Mouse (Mus musculus) frontal cortex, adult (tissue): ENCODE results near the gene Rab5if.
A peak's percentile ranks its signal among the peaks of the same experiment; 100 is the strongest.

Experiments
- ATAC-seq: cut with Nextera tagmentation; 2 replicates; pipeline ENCODE4 v1.9.2; 2017; ENCODE audit warnings: mild to moderate bottlenecking, moderate library complexity, mixed read lengths; ENCODE audit not compliant: low TSS enrichment

Rab5if gene

DNA sequence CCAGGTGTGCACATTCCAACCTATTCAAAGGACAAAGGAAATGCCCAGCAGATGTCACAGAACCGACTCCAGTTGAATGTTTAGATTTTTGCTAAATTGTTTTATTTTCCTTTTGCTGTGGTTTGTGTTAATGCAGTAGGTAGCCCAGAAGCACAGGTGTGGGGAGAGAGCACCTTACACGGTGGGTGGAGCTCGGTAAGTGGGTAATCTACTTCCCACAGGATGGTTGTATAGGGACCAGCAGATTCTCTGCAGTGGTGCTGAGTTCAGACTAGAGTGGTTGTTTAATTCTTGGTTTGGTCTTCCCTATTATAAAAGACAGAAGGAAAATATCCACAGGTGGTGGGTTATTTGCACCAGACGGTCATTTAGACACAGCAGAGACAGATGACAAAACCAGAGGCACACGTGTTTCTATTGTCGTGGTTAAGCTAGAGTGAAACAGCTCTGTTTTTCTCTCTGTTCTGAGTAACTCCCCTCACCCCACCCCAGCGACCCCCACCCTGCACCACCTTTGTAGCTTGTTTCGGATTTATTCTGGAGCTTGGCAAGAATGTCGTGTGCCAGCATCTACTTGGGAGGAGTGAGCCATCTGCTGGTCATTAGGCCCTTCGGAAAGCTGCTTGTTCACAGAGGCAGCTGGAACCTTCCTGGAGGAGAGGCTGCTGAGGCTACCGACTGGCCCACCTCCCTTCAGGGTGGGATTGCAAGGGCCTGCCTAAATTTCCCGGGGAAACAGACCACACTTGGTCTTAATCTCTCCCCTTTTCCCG lies 8.7 kb upstream of the Rab5if start:
- ATAC-seq: peak; percentile 73; the same call in 1 of the 2 replicates

DNA sequence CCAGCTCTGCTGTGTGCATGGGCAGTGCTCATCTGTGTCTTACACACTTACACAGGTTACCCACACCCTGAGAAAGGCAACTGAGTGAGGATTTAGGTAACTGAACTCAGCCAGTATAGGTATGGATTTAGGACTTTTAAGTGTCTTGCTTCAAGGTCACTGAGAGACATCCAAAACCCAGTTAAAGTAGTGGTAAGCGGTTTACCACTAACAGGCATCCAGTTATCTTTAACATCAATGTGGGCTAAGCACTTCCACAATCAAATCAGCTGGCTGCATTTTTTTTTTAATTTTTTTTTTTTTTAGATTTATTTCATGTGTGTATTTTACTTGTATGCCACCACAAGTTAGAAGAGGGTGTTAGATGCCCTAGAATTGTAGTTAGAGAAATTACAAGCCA lies 6.6 kb upstream of the Rab5if start:
- no peak for ATAC-seq

DNA sequence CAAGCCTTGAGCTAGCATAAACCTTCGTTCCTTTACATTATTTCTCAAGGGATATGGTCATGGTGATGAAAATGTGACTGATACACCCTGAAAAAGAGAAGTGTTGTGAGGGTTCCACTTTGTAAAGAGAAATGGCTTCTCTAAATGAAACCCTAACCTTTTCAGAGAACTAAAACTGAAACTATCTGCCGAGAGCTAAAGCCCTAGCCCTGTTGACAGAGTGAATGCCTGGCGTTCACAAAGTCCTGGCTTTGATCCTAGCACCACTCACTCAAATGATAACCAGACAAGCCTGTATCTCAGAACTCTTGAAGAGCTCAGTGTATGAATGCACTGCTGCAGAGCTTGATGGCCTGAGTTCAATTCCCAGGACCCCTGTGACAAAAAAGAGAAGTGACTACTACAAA lies 5.5 kb upstream of the Rab5if start:
- no peak for ATAC-seq

DNA sequence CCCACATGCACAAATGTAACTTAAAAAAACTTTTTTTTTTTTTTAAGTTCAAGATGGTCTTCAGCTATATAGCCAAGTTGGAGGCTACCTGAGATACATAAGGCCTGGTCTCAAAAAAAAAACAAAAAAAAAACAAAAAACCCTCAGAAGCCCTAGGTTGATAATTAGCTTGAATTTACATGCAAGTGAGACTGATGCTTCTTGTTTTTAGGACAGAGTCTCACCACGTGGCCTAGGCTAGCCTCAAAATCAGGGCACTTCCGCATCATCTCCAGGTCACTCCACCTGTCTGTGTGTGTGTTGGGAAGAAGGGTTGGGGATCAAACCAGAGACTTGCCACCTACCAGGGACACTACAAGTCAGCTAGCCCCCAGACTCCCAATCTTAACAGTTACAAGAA lies 5.1 kb upstream of the Rab5if start, which contains the start of gene 4930518I15Rik:
4930518I15Rik (minus strand) TSS at position 112 of the 400 bp plus-strand sequence.
- no peak for ATAC-seq

GRCm38 (mm10) chr2:156858671-156859070 lies 4.3 kb upstream of the Rab5if start:
- ATAC-seq: no peak

DNA sequence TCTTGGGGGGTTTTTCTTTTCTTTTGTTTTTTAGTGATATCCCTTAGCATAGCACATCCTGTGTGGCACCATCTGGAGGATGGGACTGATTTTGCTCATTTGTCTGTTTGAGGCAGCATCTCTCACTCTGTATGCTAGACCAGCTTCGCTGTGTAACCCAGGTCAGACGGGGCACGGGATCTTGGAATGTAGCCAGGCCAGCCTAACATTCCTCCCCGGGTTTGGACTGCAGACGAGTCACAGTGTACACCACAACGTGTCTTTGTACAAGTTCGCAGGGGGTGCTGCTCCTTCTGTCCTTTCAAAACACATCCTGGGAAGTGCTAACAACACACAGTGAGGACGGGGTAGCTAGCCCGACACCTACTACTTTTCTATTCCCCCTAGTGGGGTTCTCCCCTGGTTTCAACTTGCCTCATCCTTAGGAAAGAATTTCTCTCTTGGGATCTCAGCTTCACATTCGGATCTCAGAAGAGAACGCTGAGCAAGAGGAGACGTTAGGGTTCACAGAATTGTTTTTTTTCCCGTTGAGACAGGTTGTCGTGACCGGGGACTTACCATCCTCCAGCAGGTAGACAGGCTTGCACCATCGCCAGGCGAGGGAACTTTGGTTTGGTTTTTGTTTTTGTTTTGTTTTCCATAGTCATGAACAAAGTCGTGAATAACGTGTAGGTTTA lies 749 bp upstream of the Rab5if start:
- peak; percentile 7; the same call in 1 of the 2 replicates for ATAC-seq

DNA sequence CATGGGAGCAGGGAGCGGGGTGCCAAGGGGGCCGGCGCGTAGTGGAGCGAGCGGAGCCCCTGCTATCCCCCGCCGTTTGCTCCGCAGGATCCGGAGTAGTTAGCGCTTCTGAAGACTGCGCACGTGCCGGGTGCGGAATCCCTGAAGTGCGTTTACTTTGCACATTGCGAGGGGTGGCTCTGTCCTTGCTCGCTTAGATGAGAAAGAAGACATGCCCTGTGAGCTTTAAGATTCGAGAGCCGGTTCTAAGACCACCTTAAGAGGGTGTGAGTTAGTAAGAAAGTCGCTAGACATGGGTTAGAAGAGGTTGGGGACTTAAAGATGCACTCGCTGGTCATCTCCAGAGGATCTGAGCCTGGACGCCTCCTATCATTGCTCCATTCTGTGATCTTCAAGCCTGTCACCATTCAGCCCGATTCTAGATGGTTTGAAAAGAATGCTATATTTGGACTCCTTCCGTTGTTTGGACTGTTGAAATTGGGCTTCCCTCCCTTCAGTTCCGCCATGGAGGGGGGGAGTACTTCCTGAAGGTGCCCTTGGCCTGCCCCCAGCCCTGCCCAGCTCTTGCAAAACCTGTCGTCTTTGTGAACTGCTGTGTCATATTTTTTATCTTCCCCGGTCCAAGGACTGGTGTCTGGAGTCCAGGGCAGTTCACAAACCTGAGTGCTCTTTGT lies 696 bp downstream of the Rab5if start:
- ATAC-seq: no peak

- no peak for ATAC-seq
Observed at GRCm38 (mm10) chr2:156864481-156864880, 1.6 kb downstream of the Rab5if start.

DNA sequence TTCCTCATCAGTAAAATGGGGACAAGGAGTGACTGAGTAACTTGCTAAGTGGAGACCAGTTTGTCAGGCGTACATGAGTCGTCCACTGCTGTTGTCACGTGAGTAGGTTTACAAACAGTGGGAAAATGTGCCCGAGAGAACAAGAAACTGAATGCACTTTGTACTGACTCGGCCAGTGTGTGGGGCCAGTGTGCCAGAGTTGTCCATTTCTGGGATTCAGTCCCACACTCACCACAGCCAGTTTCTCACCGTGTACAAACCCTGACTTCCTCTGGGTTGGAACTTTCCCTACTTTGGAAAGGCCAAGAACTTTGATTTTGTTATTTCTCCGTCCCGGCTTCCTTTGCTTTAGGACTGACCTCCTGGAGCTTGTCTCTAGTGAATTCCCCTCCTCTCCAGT lies 6.1 kb downstream of the Rab5if start:
- ATAC-seq: no peak

DNA sequence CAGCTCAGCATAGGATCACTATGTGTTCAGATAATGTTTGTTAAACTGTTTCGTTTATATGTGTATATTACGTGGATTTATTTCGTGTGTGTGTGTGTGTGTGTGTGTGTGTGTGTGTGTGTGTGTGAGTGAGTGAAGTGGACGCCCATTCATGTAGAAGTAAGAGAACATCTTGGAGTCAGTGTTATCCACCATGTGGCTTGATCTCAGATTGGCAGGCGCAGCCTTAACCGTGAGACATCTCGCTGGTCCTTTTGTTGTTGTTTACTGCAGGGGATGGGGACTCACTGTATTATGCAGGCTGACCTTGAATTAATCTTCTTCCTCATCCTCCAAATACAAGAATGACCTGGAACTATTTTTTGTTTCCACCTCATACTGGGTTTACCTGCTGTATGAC lies 6.6 kb downstream of the Rab5if start:
- ATAC-seq: no peak

- no peak for ATAC-seq
Observed at GRCm38 (mm10) chr2:156870519-156870918, 7.6 kb downstream of the Rab5if start.

DNA sequence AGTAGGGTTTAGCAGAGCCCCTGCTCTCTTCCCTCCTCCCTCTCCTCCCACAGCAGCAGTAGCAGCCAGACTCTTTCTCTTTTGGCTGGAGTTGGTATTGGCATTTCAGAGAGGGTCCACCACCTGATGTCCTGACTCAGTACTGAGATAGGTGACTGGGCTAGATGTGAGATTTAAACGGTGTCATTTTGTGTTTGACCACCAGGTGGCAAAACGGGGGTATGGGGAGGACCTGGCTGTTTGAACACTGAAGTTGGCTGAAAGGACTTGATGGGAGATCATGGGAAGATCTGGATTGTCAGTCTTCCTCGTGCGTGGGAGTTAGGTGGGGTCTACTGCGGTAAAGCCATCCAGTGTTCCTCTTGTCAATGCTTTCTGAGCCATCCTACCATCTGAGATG lies 10.7 kb downstream of the Rab5if start:
- ATAC-seq: peak; percentile 74

GRCm38 (mm10) chr2:156874047-156874759 lies 11.3 kb downstream of the Rab5if start:
- no peak for ATAC-seq

DNA sequence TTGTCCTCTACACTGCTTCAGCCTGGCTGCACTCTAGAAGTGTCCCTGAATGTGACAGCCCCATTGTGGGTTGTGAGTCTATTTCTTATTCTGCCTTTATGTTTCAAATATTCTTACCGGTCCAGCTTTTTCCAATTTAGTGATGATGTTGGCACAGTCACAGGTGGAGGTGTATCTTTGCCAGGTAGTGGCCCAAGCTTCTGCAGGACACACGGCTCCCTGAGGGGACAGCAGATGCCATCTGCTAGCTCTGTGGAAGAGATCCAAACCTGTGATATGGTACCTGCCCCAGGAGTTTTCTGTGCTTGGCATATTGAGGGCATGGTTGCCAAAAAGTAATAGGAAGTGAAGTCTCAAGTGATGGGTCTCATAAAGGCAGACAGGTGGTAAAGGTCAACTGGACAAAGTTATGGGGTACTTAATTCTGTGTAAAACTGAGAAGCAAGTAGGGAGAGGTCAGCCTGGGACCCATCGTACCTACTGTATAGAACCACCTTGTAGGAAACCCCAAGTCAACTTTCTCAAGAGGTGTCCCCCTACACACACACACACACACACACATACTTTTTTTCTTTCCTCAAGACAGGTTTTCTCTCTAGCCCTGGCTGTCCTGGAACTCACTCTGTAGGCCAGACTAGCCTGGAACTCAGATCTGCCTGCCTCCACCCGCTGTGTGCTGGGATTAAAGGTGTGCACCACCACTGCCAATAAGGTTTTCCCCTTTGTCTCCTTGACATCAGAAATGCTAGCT lies 12.0 kb downstream of the Rab5if start:
- ATAC-seq: no peak

- no peak for ATAC-seq
Observed at GRCm38 (mm10) chr2:156877726-156878125, 14.8 kb downstream of the Rab5if start.

DNA sequence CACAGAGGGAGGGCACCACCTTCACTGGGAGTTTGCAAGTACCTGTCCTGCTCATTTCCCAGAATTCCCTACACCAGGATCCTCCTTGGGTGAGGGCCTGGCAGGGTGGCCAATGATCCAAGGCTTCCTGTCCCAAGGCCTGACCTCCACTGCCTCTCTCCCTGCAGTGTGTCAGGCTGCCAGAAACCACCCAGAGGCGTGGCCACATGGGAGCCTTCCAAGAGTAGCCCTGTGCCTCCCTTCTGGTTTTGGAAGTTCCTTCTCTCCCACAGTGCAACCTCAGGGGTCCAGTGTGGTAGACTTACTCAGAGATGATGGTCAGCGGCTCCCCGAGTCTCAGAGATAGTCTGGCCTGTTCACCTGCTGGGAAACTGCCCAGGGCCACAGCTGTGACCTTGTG lies 16.6 kb downstream of the Rab5if start:
- ATAC-seq: no peak

GRCm38 (mm10) chr2:156882431-156883001 lies 19.6 kb downstream of the Rab5if start:
- ATAC-seq: no peak

DNA sequence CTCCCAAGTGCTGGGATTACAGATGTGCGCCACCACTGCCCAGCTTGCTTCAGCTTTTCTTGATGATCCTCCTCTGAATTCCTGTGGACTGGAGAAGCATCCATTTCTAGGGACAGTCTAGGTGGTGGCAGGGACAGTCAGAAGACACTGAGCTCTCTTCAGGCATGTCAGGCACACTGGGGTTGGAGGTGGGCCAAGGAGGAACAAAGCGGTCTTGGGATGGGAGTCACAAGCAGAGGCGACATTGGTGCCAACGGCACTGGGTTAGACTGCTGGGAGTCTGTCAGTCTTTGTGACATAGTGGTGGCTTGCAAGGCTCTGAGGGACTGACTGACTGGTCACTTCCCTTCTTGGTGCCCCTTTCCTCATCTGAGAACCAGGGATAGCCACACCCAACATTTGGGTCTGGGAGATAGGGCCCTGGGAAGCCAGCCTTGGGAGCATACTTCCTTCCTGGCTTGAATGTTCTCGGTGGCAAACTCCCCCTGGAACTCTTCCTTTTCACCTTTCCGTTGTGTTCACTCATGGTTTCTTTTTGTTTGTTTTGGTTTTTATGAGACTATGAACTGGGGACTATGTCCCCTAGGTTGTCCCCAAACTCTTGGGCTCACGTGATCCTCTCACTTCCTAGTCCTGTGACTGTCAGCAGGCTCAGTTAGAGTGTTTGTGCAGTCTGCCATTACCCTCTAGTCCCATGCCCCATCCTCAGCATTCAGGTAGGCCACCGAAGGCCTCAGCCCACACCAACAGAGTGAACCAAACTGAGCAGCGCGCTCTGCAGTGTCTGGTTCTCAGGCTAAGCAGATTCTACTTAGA lies 21.7 kb downstream of the Rab5if start:
- ATAC-seq: no peak

- ATAC-seq: peak; percentile 27; the same call in 1 of the 2 replicates
Observed at GRCm38 (mm10) chr2:156885666-156886065, 22.7 kb downstream of the Rab5if start.

DNA sequence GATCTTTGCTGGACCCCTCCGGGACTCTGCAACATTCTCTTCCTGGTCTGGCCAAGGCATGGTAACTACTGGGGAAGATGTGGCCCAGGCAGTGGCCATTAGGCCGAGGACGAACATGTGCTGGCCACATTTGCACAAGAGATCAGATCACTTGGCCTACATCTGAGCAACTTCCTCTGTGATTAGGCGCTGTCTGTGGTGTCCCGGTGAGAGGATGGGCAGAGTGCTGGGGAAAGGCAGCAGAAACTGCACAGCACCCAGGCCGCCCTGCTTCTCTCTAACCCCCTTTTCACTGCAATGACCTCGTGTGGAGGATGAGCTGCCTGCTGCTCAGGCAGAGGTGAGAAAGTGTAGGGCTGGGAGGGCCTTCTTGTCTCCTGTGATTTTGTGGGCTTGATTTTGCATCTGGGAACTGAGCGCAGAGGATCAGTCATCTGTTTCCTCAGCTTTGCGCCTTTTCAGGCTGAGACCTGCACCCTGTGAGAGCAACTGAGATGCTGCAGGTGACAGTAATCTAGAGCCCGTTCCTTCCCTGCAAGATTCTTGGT lies 23.2 kb downstream of the Rab5if start:
- ATAC-seq: no peak
